Mouse (Mus musculus) forebrain, embryonic 16.5 days (tissue): ENCODE data around the gene Hes1. TPM values are rescaled to one million over a fixed set of nuclear protein-coding genes. Genes with fewer than 3 reads are reported as not detected.

ENCODE experiments used
- ATAC-seq: fragments of 200-750 bp; cut with Nextera tagmentation; 2 replicates; pipeline ENCODE4 v1.8.0; 2017; ENCODE audit warnings: mild to moderate bottlenecking, moderate library complexity
- H3K27ac ChIP-seq: fragments of 300-500 bp; sonication (generic); 2 replicates; pipeline ENCODE4 v1.5.1; 2014; ENCODE audit warnings: low read length, control low read depth
- H3K27me3 ChIP-seq: fragments of 300-500 bp; sonication (generic); replicated peaks from 2 replicates; pipeline ENCODE4 v1.6.1; 2014; ENCODE audit warnings: low read length; ENCODE audit not compliant: control insufficient read depth, insufficient read depth
- H3K36me3 ChIP-seq: fragments of 300-500 bp; sonication (generic); 2 replicates; pipeline ENCODE4 v1.6.1; 2014; ENCODE audit not compliant: control insufficient read depth, insufficient read depth
- H3K4me1 ChIP-seq: fragments of 300-500 bp; sonication (generic); replicated peaks from 2 replicates; pipeline ENCODE4 v1.6.1; 2014; ENCODE audit warnings: low read length; ENCODE audit not compliant: control insufficient read depth, insufficient read depth
- H3K4me2 ChIP-seq: fragments of 300-500 bp; sonication (generic); 2 replicates; pipeline ENCODE4 v1.6.1; 2014; ENCODE audit warnings: mild to moderate bottlenecking, low read length, control low read depth
- H3K4me3 ChIP-seq: fragments of 300-500 bp; sonication (generic); replicated peaks from 2 replicates; pipeline ENCODE4 v1.5.1; 2014; ENCODE audit warnings: mild to moderate bottlenecking, low read length, control low read depth
- H3K9ac ChIP-seq: fragments of 300-500 bp; sonication (generic); replicated peaks from 2 replicates; pipeline ENCODE4 v1.6.1; 2014; ENCODE audit warnings: low read depth, low read length, control low read depth
- H3K9me3 ChIP-seq: fragments of 300-500 bp; sonication (generic); 2 replicates; pipeline ENCODE4 v1.6.1; 2016; ENCODE audit warnings: low read length; ENCODE audit not compliant: control insufficient read depth
- WGBS: fragments of 180-500 bp; shearing (Covaris S2); extraction: QIAGEN DNeasy Blood & Tissue Kit; methylation state at CpG from one replicate; pipeline ENCODE4 v1.1.7; 2014; 5-methylcytosine and 5-hydroxymethylcytosine counted together
- polyA plus RNA-seq: library from polyadenylated mRNA; unstranded; fragments of >200 nt; fragmentation: Nextera tagmentation; extraction: Ambion mirVana; gene quantifications from 2 replicates; pipeline ENCODE4 v1.2.1, GENCODE M21; 2015

Hes1 gene
- polyA plus RNA-seq, 1 experiment from 2014 or later, result 9.6 TPM

- WGBS, result 78% methylated on average over 1 of the region's 1 CpGs
- no peak overlapping the region for H3K4me2 ChIP-seq
- ATAC-seq, result no peak
These were observed 50.3 kb downstream of the Hes1 start for GRCm38 (mm10) chr16:30114451-30114850.

More at GRCm38 (mm10) chr16:30114451-30114850, 50.3 kb downstream of the Hes1 start:
- no peaks in the 10 kb centered on the region for H3K27me3 ChIP-seq
- H3K4me1 ChIP-seq, result no peaks in the 10 kb centered on the region
- H3K9ac ChIP-seq, result no peak overlapping the region
- no peak overlapping the region for H3K4me3 ChIP-seq
- no peak overlapping the region for H3K27ac ChIP-seq
- peaks cover 4% of the 10 kb centered on the region; the same call in 1 of the 2 replicates for H3K9me3 ChIP-seq
- H3K36me3 ChIP-seq, result no peaks in the 10 kb centered on the region

Other genes with a start within 250 kb of the Hes1 start
- not detected in 2 replicates for gene Cpn2, start 203.1 kb downstream of the Hes1 start, polyA plus RNA-seq
- gene Lrrc15, start 218.9 kb downstream of the Hes1 start, polyA plus RNA-seq, result 0.06 and 0.22 TPM in 2 replicates
- gene Gp5, start 246.4 kb downstream of the Hes1 start, polyA plus RNA-seq, result 0.21 and 0.28 TPM in 2 replicates